Mouse (Mus musculus) adrenal gland, postnatal 4 days (tissue): Measurements from ENCODE around the gene Iglon5. TPM values are rescaled to one million over a fixed set of nuclear protein-coding genes. Genes with fewer than 3 reads are reported as not detected.

ENCODE experiments used
- DNase-seq, 2 experiments: peaks; one replicate each; pipeline ENCODE4 v3.0.0; 2021 to 2022; ENCODE audit warnings: low spot score in 2 of 2, mixed read lengths in 2 of 2
- long read RNA-seq, 2 experiments: library from polyadenylated mRNA; stranded (forward); transcript quantifications; one replicate each; pipeline ENCODE4 v2.0.0; 2021
- total RNA-seq, 2 experiments: library from RNA; stranded (reverse); gene quantifications; 2 replicates each; pipeline ENCODE4 v1.2.3; 2021

Iglon5 gene
- 1 to 10 TPM; 3.2 to 3.8 TPM for total RNA-seq
- long read RNA-seq, experiment 1, result 0 reads
- long read RNA-seq, experiment 2, partial matches to known transcripts, result 1 of 3 reads
- long read RNA-seq, experiment 2, other reads (novel, unspliced or antisense), result 2 of 3 reads

DNA sequence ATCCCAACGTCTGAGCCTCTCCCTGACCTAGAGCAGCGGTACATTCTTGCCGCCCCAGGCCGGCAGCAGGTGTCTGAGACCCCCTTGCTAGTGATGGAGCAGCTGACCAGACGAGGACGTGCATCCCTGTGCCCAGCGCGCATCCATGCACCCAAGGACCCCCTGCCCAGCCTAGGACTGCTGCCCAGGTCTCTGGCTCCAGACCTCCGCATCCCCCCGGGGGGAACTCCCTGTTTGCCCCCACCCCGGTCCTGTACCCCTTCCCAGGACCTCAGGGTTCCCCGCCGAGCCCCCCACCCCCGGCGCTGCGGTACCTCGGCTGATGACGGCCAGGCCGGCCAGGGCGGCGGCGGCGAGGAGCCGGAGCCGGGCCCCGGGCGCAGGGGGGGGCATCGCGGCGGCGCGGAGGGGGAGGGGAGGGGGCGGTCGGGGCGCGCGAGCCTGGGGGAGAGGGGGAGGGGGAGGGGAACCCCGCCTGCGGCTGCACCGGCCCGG is at the start of gene Iglon5:
Gene Iglon5 (minus strand): TSS at position 445 of the 495 bp plus-strand sequence.
- DNase-seq, result no peak

DNA sequence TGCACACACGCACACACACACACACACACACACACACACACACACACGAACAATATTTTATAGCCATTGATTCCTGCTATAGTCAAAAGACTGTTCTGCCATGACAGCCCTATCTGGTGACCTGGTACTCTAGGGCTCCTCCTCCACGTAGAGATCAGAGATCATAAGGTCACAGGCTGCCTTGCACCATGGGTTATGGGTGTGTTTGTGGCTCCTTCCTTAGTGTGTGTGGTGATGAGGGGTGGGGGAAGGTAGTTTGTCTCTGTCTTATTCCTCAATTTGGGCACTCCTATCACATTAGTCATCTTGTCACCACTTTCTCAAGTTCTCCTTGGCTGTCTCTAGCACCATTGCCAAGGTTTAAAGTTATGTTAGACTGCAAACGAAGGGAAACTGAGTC is 48.6 kb upstream of the Iglon5 start:
- no peak for DNase-seq

DNA sequence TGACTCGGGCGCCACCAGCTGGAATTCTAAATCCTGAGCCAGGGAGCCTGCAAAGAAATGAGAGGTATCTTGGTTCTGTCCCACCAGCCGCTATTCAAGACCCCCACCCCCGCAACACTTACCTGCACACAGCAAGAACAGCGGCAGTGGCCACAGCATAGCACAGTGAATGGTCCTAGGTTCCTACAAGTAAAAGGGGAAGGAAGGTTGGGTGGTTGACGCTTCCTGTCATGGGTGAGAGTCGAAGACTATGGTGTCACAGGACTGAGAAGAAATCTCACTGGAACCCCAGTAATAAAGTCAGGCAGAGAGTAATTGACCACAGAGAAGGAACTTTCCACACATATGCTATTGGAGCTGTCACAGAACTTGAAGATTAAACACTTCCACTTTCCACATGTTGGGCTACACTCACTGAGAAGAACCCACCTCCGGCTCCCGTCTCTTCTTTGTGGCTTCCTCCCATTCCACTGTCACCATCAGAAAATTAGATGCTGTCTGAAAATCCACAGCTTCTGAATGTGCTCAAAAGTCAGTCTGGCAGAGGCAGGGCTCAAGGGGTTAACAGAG is 43.1 kb upstream of the Iglon5 start:
- DNase-seq, result no peak

DNA sequence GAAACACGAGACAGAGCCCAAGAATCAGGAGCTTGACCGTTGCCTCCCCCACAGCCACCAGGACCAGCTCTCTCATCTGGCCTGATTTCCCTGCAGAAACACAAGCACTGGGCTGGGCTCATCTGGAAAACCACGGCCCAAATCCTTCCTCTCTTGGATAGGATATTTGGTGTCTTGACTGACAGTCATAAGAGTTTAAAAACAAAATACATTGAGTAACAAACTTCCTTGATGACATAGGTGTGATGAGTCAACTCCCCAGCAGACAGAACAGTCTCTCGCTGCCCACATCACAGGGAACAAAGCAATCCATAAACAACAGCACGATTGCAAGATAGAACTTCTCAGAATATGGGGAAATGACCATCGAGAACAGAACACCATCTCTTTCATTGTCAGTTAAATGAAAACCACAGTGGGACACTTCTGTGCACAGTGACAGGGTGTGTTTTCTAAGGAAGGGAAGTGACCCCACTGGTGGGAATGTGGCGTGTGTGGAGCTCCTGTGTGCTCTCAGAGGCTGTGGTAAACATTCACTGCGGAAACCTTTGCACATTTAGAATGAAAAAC is 40.4 kb upstream of the Iglon5 start:
- no peak for DNase-seq

DNA sequence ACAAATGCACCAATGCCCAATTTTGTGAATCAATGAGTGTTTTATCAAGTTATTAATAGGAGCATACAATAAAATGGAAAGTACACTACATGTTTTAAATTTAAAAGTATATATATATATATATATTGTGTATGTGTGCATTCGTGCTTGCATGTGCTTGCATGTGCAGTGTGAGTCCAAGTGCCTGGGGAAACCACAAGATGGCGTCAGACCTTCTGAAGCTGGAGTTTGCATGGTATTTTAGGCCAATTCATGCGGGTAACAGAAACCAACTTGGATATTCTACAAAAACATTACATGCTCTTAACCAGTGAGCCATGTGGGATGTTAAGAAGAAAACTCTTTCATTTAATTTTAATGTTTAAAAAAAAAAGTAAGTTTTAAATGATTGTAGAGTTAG is 35.4 kb upstream of the Iglon5 start:
- DNase-seq, result no peak

DNA sequence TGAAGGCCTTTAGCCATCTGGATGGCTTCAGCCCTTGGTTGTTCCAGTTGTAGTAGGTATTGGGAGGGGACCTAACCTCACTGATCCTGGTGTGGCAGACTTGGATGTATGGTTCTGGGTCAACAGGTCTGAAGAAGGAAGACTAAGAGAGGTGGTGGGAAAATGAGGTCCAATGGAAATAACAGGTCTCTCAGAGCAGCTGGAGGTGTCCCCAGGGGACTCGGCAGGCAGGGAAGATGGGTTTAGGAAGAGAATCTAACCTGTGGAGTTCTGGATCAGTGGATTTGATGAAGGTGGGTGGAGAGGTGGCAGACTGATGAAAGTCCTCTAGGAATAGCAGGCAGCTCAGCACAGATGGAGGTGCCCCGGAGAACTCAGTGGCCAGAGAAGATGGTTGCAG is 32.9 kb upstream of the Iglon5 start:
- DNase-seq, result no peak

DNA sequence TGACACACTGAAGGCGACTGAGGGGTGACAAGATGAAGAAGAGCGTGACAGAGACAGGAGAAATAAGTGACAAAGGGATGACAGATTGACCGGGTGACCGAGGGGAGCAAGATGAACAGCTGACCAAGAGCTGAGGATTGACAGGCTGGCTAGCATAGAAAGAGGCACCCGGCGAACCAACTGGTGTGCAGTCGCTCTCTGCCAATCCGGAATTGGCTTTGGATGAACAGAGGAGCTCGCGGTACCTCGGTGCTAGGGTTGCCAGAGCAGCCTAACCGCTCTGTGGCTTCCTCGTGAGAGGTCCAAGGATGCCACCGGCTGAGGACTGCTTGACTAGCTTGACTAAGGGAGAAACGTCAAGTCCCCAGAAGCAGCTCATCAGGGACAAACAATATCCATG is 28.5 kb upstream of the Iglon5 start:
- DNase-seq, result no peak

DNA sequence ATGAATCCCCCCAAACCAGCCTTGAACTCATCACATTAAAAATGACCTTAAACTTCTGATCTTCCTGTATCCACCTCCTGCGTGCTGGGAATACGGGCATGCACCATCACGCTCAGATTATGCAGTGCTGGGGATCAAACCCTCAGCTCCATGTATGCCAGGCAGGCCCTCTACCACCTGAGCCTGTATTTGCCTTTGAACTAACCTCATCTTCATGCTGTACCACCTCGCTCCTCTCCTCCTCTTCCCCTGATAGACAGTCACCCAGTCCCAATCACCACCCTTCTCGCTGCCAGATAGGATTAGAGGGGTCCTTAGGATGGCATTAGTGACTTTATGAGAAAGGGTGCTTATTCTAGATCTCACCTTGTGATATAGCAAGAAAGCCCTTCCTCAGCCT is 25.2 kb upstream of the Iglon5 start:
- DNase-seq, result no peak

DNA sequence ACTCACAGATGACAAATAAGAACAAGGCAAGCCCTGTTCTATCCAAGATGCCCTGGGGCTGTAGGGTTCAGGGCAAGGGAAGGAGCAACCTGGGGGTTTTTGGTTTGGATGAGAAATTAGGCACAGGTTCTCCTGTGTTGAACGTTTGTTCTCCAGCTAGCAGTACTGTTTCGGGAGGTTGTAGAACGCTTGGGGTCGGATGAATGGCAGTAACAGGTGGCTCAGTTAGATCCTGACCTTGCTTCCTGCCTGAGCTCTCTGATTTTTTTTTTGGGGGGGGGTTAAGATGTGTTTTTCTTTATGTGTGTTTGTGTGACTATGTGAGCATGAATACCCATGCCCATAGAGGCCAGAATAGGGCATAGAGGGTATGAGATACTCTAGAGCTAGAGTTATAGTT is 22.6 kb upstream of the Iglon5 start:
- no peak for DNase-seq

DNA sequence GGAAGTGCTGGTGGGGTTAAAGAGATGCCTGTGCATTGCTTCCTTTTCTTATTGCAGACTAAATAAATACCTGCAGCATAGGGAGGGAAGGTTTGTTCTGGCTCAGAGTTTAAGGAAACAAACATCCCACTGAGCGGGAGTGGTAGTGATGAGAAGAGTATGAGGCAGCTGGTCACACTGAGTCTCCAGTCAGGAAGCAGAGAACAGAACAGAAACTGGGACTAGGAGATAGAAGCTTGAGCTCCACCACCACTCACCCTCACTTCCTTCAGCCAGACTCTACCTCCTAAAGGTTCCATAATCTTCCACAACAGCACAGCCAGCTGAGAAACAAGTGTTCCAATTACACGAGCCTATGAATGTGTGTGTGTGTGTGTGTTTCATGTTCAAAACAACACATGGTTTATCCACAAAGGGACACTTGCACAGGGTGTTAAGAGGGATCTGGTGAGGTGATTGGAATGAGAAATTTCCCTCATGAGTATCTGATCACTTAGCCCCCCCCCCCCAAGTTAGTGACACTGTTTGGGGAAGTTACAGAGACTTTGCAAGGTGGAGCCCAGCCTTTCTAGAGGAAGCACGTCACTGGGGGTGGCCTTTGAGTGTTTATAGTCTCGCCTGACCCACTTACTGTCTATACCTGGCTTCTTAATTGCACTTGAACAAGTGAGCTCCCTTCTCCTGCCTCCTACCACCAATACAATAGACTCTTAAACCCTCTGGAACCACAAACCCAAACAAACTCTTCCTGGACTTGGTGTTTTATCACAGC is 22.0 kb upstream of the Iglon5 start:
- DNase-seq, result no peak

DNA sequence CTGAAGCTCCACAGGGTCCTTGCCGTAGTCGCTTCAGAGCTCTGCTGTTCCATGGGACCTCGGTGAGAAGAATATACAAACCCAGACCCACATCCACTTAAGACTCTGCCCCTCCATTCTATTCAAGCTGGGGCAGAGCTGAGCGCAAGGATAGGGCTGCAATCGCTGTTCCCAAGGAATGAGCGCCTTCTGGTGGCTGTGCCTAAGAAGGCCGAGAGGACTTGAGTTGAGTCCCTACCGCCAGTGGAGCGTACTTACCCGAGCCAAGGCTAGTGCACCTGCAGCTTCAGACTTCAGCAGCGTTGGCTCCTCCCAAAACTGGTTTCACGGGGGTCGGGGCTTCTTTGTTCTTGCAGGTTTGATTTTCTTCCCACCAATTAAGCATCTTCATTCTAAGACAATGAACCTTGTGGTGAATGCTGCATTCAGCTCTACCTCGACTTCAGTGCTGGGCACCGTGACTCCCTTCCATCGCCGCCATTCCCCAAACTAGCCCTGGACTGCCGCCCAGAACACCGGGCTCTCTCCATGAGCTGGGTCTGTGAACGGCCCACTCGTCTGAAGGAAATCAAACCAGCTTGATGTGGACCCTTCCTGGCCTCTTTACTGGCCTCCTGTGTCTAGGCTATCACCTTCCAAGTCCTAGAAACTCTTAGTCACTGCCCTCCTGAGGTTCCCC is 5.6 kb upstream of the Iglon5 start:
- DNase-seq, result no peak

DNA sequence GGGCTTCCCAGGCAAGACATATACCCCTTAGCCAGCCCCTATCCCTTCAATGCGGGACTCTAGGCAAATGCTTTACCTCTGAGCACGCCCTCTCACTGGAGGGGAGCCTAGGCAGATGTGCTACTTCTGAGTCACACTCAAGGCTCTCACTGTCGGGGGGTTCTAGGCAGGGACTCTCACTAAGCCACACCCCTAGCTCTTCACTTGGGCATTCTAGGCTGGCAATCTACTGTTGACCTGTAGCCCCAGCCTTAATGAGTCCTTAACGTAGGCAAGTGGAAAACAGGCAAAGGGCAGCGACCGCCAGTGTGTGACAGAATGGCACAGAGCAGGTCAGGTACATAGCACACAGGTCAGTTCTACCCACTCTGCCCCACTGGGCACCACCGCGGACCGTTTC is 986 bp upstream of the Iglon5 start:
- no peak for DNase-seq

DNA sequence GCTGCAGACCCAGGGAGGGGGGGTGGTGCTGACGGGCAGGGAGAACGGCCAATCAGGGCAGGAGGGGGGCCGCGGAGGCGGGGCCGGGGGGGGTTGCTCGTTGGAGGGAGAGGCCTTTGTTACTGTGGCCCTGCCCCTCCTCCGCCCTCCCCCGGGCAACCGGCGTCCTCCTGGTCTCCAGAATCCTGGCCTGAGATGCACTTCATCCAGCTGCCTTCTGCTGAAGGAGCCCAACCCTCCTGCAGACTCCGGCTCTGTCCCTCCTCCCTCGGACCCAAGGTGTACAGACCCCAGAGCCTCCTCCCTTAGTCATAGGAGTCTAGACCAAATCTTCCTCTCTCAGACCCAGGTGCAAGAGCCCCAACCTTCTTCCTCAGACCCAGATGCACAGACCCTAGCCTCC is 308 bp upstream of the Iglon5 start:
- no peak for DNase-seq

DNA sequence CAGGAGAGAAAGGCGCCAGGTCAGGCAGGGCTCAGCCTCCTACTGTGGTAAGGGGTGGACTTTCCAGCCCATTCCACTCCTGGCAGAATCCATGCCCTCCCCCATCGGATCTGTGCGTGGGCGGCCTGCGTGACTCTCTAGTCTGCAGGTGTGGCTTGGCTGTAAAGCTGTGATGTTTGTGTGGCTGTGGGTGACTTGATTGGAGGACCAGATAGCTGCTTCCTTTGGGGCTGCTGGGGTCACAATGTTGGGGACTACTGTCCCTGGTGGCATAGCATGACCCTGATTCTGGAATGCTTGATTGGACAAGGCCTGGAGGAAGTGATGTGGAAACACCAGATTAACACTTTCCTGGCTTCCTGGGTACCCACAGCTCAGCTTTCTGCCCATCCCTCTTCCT is 1.2 kb downstream of the Iglon5 start:
- DNase-seq, result no peak

DNA sequence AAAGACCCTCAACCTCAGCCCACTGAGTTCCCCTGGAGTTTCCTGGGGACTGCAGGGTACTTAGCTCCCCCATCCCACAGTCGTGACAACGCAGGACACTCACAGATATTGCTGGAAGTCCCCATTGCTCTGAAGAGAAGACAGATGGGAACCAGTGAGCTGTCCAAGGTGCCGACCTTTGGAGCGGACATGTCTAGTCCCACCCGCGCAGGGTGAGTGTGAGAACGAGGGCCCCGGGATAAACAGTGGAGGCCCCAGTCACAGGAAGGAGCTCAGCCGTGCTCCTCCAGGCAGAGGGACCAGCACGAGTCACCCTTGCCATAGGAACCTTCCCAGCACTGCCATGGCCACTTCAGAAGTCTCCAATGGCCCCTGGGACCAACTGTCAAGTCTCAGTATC is 6.6 kb downstream of the Iglon5 start:
- no peak for DNase-seq

DNA sequence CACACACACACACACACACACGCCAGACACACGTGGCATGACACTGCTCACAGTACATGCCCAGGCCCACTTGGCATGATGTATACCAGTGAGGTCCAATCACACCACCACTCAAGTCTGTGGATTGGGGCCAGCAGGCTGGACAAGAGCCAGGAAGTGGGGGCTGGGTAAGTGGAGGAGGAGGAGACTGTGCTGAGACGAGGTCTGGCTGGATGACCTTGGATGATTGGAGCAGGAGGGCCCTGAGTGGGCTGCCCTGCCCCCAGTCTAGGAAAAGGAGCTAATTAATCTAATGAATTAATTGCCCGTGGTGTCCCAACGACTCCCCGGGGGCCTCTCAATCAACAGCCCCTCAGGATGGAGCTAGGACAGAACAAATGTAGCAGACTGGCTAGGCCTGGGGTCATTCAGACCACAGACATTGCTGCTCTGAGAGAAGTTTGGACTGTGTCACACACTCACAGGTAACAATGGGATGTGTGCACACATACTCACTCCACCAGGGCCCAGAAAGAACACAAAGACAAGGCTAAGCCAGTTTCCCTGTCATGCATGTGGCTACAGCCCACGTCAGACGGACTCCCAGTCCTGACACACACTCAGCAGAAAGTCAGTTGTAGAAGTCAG is 7.7 kb downstream of the Iglon5 start:
- DNase-seq, result no peak

DNA sequence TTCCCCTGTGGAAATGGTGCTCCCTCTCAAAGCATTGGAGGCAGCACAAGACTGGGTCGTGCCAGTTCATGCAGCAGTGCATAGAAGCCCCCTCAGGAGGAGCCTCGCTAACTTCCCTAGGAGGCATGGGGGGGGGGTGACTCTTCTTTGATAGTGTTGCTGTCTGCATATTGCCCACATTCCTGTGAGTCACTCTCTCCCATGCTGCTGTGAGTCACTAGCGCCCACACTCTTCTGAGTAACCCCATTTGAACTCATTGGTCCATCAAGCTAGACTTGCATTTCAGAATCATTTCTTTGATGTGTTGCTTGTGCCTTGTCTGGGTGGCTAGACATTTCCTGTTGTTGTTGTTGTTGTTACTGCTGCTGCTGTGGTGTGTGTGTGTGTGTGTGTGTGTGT is 8.7 kb downstream of the Iglon5 start:
- DNase-seq, result no peak

DNA sequence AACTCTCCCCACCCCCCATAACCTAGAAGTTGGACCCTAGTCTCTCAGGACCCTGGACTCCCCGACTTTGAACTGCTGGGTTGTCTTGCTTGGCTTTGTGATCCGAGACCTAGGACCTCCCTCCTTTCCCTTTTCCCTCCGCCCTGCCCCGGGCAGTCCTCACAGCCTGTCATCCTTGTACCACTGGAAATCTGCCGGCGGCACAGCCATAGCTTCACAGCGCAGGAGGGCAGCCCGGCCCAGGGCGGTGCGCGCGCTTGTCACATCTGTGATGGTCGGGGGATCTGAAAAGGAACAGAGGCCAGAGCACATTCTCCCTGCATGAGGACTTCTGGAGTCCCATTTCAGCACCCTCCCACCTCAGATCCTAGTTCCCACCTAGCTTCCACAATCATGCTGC is 13.5 kb downstream of the Iglon5 start:
- no peak for DNase-seq

DNA sequence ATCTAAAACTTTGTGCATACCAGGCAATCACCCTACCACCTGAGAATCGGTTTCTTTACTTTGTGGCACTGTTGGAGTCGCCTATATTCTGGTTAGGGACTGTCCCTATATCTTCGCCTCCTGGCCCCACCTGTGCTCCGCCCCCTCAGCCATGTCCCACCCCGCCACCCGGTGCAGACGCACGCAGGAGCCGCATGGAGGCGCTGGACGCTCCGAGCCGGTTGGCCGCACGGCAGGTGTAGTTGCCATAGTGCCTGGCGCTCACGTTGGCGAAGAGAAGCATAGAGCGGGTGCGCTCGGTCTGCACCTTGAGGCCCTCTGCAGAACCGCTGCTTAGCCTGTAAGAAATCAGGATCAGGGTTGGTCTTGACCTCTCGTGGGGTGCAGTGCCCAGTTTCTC is 14.2 kb downstream of the Iglon5 start:
- DNase-seq, result no peak

DNA sequence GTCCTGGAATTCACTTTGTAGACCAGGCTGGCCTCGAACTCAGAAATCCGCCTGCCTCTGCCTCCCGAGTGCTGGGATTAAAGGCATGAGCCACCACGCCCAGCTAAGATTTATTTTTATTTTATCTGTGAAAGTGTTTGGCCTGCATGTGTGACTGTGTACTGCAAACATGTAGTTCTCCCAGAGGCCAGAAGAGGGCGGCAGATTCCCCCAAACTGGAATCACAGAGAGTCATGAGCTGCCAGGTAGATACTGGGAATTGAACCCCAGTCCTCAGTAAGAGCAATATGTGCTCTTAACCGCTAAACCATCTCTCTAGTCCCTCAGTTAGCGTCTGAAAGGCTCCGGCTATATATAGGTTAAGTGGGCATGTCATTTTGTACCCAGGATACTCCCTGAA is 19.5 kb downstream of the Iglon5 start:
- no peak for DNase-seq

DNA sequence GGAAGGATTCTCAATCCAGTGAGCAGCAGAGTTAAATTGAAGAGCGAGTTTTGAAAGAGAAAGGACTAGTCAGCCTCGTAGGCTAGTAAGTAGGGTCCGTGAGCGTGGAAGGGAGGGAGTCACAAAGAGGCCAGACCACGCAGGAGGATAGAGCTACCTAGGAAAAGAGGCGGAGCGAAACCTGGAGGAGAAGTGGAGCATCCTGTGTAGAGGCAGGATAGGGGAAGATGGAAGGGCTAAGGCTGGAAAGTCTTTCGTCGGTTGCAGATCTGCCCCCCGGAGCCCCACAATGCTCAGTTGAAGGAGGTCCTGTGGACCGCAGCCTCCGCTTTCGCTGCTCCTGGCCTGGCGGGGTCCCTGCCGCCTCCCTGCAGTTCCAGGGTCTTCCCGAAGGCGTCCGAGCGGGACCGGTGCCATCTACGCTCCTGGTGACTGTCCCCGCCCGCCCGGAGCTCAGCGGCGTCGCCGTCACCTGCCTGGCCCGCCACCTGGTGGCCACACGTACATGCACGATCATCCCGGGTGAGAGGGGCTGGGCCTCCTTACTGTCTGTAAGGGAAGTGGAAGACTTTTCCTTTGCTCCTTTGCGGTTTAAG is 23.7 kb downstream of the Iglon5 start:
- peak; percentile 64 to 69 for DNase-seq
